Mouse (Mus musculus) heart, adult 11 months (tissue): Measurements from ENCODE around the gene Pold2.
"Not testable (repeated sequence)": the region's sequence is repeated elsewhere in the genome, so short reads cannot be mapped to it uniquely, and the experiment has no call there.

Experiments used
- DNase-seq: peaks from one replicate; pipeline ENCODE4 v3.0.0; 2022

Pold2 gene

GRCm38 (mm10) chr11:5897839-5898238 is 19.7 kb upstream of the Pold2 start:
- DNase-seq: no peak

- DNase-seq: no peak
Measured at GRCm38 (mm10) chr11:5897230-5897629, 19.1 kb upstream of the Pold2 start.

GRCm38 (mm10) chr11:5893807-5894206 is 15.7 kb upstream of the Pold2 start:
- no peak for DNase-seq

GRCm38 (mm10) chr11:5892810-5893368 is 14.8 kb upstream of the Pold2 start:
- DNase-seq: no peak

GRCm38 (mm10) chr11:5892151-5892591 is 14.1 kb upstream of the Pold2 start:
- DNase-seq: peak; percentile 97

GRCm38 (mm10) chr11:5888563-5888962 is 10.5 kb upstream of the Pold2 start:
- not testable (repeated sequence) for DNase-seq

- DNase-seq: no peak
Measured at GRCm38 (mm10) chr11:5887250-5887649, 9.2 kb upstream of the Pold2 start.

- no peak for DNase-seq
Measured at GRCm38 (mm10) chr11:5886187-5886586, 8.1 kb upstream of the Pold2 start.

- DNase-seq: no peak
Measured at GRCm38 (mm10) chr11:5882518-5882917, 4.4 kb upstream of the Pold2 start.

- DNase-seq: no peak
Measured at GRCm38 (mm10) chr11:5879905-5880304, 1.8 kb upstream of the Pold2 start.

- no peak for DNase-seq
Measured at GRCm38 (mm10) chr11:5878661-5879060, 569 bp upstream of the Pold2 start.

GRCm38 (mm10) chr11:5877421-5877820 is 671 bp downstream of the Pold2 start:
- no peak for DNase-seq

- DNase-seq: no peak
Measured at GRCm38 (mm10) chr11:5873192-5873591, 4.9 kb downstream of the Pold2 start.

- DNase-seq: no peak
Measured at GRCm38 (mm10) chr11:5872707-5873106, 5.4 kb downstream of the Pold2 start.

GRCm38 (mm10) chr11:5870069-5870468 is 8.0 kb downstream of the Pold2 start:
- no peak for DNase-seq

GRCm38 (mm10) chr11:5869331-5869730 is 8.8 kb downstream of the Pold2 start:
- DNase-seq: no peak

- peak; percentile 90 for DNase-seq
Measured at GRCm38 (mm10) chr11:5868324-5868723, 9.8 kb downstream of the Pold2 start.

GRCm38 (mm10) chr11:5867196-5867595 is 10.9 kb downstream of the Pold2 start:
- DNase-seq: no peak

GRCm38 (mm10) chr11:5862394-5863105 is 15.5 kb downstream of the Pold2 start:
- peak; percentile 93 for DNase-seq

- DNase-seq: peak; percentile 97
Measured at GRCm38 (mm10) chr11:5861678-5862393, 16.3 kb downstream of the Pold2 start, which contains the start of gene Aebp1. Aebp1 (plus strand) TSS chr11:5861947.

GRCm38 (mm10) chr11:5860639-5861038 is 17.5 kb downstream of the Pold2 start:
- DNase-seq: no peak

- DNase-seq: peak; percentile 89
Measured at GRCm38 (mm10) chr11:5859883-5860550, 18.1 kb downstream of the Pold2 start.

GRCm38 (mm10) chr11:5858723-5859122 is 19.4 kb downstream of the Pold2 start:
- DNase-seq: no peak
